10 mouse cellular contexts compared by ENCODE assay signal in genomic region chr3:95314075-95314474, GRCm38 (mm10). TPM values are rescaled to one million over a fixed set of nuclear protein-coding genes. Genes with fewer than 3 reads are reported as not detected.
DNase-seq lines count a peak whose midpoint lies in the region; ATAC-seq and TF ChIP-seq lines count a peak whose summit lies in the region.
"Had no signal": no experiment of that assay in that cellular context is flagged by ENCODE, and none has a peak within 500 bp of the region (broad histone marks: within the 10 kb centered on the region; RNA-seq: fewer than 3 reads in every experiment).

No protein-coding gene starts in this region.

- TF ChIP-seq POLR2A in ES-Bruce4 (IDR thresholded peaks at IDR 0.05; ENCODE audit: insufficient read depth, low read length), result no peak

- H3K9ac ChIP-seq in heart, embryonic 11.5 days (ENCODE audit: low read depth, low read length), result peak overlapping the region; percentile 99; the same call in 1 of the 2 replicates
- peak overlapping the region; percentile 94 for H3K9ac ChIP-seq in ES-Bruce4 (ENCODE audit: low read depth, poor library complexity, severe bottlenecking)
- no peak overlapping the region for H3K9ac ChIP-seq in hindbrain, embryonic 12.5 days
- H3K9ac ChIP-seq in liver, postnatal 0 days (replicated peaks), result peak overlapping the region; percentile 94

- no peaks in the 10 kb centered on the region for H3K27me3 ChIP-seq in heart, embryonic 11.5 days (ENCODE audit: control insufficient read depth, insufficient read depth, low read length)
- H3K27me3 ChIP-seq in ES-Bruce4 (ENCODE audit: control insufficient read depth, insufficient read depth, low read length, poor library complexity, severe bottlenecking), result no peaks in the 10 kb centered on the region
- H3K27me3 ChIP-seq in hindbrain, embryonic 12.5 days, result no peaks in the 10 kb centered on the region
- H3K27me3 ChIP-seq in liver, postnatal 0 days (ENCODE audit: insufficient read depth, low read length), result no peaks in the 10 kb centered on the region

- peaks cover 37% of the 10 kb centered on the region for H3K4me1 ChIP-seq in heart, embryonic 11.5 days (ENCODE audit: control insufficient read depth, insufficient read depth, low read length)
- no peaks in the 10 kb centered on the region for H3K4me1 ChIP-seq in ES-Bruce4 (ENCODE audit: control insufficient read depth, insufficient read depth, low read length)
- peaks cover 30% of the 10 kb centered on the region for H3K4me1 ChIP-seq in hindbrain, embryonic 12.5 days
- H3K4me1 ChIP-seq in liver, postnatal 0 days (ENCODE audit: insufficient read depth), result peaks cover 50% of the 10 kb centered on the region

- H3K4me2 ChIP-seq in heart, embryonic 11.5 days, result peak overlapping the region; percentile 94
- peak overlapping the region; percentile 79 for H3K4me2 ChIP-seq in hindbrain, embryonic 12.5 days (replicated peaks)
- H3K4me2 ChIP-seq in liver, postnatal 0 days (ENCODE audit: low read depth, low read length), result peak overlapping the region; percentile 87

- TF ChIP-seq CTCF in ES-Bruce4 (IDR thresholded peaks at IDR 0.05; ENCODE audit: low read depth, low read length), result no peak
- TF ChIP-seq CTCF in liver, postnatal 0 days (IDR thresholded peaks at IDR 0.05; ENCODE audit: low read depth), result no peak

- H3K9me3 ChIP-seq in heart, embryonic 11.5 days (replicated peaks; ENCODE audit: control insufficient read depth, low read length), result no peaks in the 10 kb centered on the region
- H3K9me3 ChIP-seq in ES-Bruce4 (replicated peaks; ENCODE audit: control insufficient read depth, insufficient read depth, low read length, poor library complexity, severe bottlenecking), result no peaks in the 10 kb centered on the region
- H3K9me3 ChIP-seq in hindbrain, embryonic 12.5 days (replicated peaks), result no peaks in the 10 kb centered on the region
- H3K9me3 ChIP-seq in liver, postnatal 0 days (ENCODE audit: low read length), result no peaks in the 10 kb centered on the region

- 63% methylated on average over 6 of the region's 6 CpGs for WGBS in heart, embryonic 11.5 days (ENCODE audit: insufficient replicate concordance)
- 63% methylated on average over 6 of the region's 6 CpGs for WGBS in hindbrain, embryonic 12.5 days
- whole genome bisulfite sequencing in liver, postnatal 0 days (ENCODE audit: insufficient replicate concordance), result 52% methylated on average over 6 of the region's 6 CpGs

- DNase-seq in heart, adult 18-20 months, result no peak
- no peak for DNase-seq in liver, postnatal 0 days
- DNase-seq in right cerebral cortex, adult 18-20 months, result no peak
- DNase-seq: adrenal gland, postnatal 14 days; kidney, postnatal 36 days had no signal

- H3K27ac ChIP-seq in heart, embryonic 11.5 days (ENCODE audit: low read depth, low read length), result no peak overlapping the region
- H3K27ac ChIP-seq in ES-Bruce4 (ENCODE audit: insufficient read depth, low read length), result no peak overlapping the region
- no peak overlapping the region; the same call in 1 of the 2 replicates for H3K27ac ChIP-seq in hindbrain, embryonic 12.5 days
- H3K27ac ChIP-seq in liver, postnatal 0 days (ENCODE audit: low read depth), result peak overlapping the region; percentile 96

- no peak for TF ChIP-seq EP300 in ES-Bruce4 (IDR thresholded peaks at IDR 0.05; ENCODE audit: insufficient read depth, low read depth, low read length)
- TF ChIP-seq EP300 in liver, postnatal 0 days (IDR thresholded peaks at IDR 0.05; ENCODE audit: low read depth), result no peak

- H3K4me3 ChIP-seq in heart, embryonic 11.5 days (ENCODE audit: low read depth, low read length), result peak overlapping the region; percentile 91
- 0 out of 2 replicates have a peak overlapping the region, but pooled peaks have one; percentile 84 for H3K4me3 ChIP-seq in ES-Bruce4 (ENCODE audit: low read depth, low read length)
- H3K4me3 ChIP-seq in hindbrain, embryonic 12.5 days, result no peak overlapping the region; the same call in 1 of the 2 replicates
- peak overlapping the region; percentile 78 for H3K4me3 ChIP-seq in liver, postnatal 0 days (ENCODE audit: low read depth, low read length)

- H3K36me3 ChIP-seq in heart, embryonic 11.5 days (ENCODE audit: control insufficient read depth, insufficient read depth, low read length), result no peaks in the 10 kb centered on the region
- no peaks in the 10 kb centered on the region for H3K36me3 ChIP-seq in ES-Bruce4 (ENCODE audit: control insufficient read depth, insufficient read depth, low read length, poor library complexity, severe bottlenecking)
- no peaks in the 10 kb centered on the region for H3K36me3 ChIP-seq in hindbrain, embryonic 12.5 days
- H3K36me3 ChIP-seq in liver, postnatal 0 days (replicated peaks; ENCODE audit: insufficient read depth, low read length), result no peaks in the 10 kb centered on the region

- ATAC-seq in heart, embryonic 11.5 days (replicated peaks; ENCODE audit: insufficient number of reproducible peaks, low FRiP score, low TSS enrichment), result no peak
- no peak for ATAC-seq in hindbrain, embryonic 12.5 days (ENCODE audit: low FRiP score)
- no peak for ATAC-seq in liver, postnatal 0 days
- ATAC-seq in erythroid progenitor cell, adult 5-6 weeks (replicated peaks; ENCODE audit: low FRiP score, poor library complexity, severe bottlenecking), result no peak
- no peak for ATAC-seq in cerebellum, adult (ENCODE audit: insufficient number of reproducible peaks, low FRiP score, low TSS enrichment)

RNA-seq across cellular contexts. Expression of gene Cers2, which starts 0.5 kb away (rescaled TPM):
- 117 and 125 TPM in 2 replicates for polyA plus RNA-seq in heart, embryonic 11.5 days (2014; fragmentation: Nextera tagmentation; extraction: Ambion mirVana)
- 10 to 100 TPM; 30.3 to 32.4 TPM for total RNA-seq in heart, adult 18-20 months (2021)
- 99.9 and 103 TPM in 2 replicates for polyA plus RNA-seq in ES-Bruce4 (2011; ENCODE audit: insufficient read depth, insufficient read length, low read depth, missing spikeins)
- 115 TPM in 2 replicates for polyA plus RNA-seq in hindbrain, embryonic 12.5 days (2016; fragmentation: Nextera tagmentation; extraction: Ambion mirVana)
- polyA plus RNA-seq in liver, postnatal 0 days (2015; fragmentation: Nextera tagmentation; extraction: Ambion mirVana), result 124 and 125 TPM in 2 replicates
- total RNA-seq in erythroid progenitor cell, adult 5-6 weeks (2015; ENCODE audit: low replicate concordance), result 72.1 and 81.3 TPM in 2 replicates
- total RNA-seq in erythroid progenitor cell, adult 5-6 weeks (2017; ENCODE audit: low replicate concordance), result 35.4 and 49.5 TPM in 2 replicates

RNA-seq across cellular contexts. Expression of gene Anxa9, which starts 7.1 kb away (rescaled TPM):
- 0.84 and 1.5 TPM in 2 replicates for polyA plus RNA-seq in heart, embryonic 11.5 days (2014; fragmentation: Nextera tagmentation; extraction: Ambion mirVana)
- under 1 TPM; 0.59 to 0.65 TPM for total RNA-seq in heart, adult 18-20 months (2021)
- polyA plus RNA-seq in ES-Bruce4 (2011; ENCODE audit: insufficient read depth, insufficient read length, low read depth, missing spikeins), result 1.9 and 2.0 TPM in 2 replicates
- 0.87 and 1.1 TPM in 2 replicates for polyA plus RNA-seq in hindbrain, embryonic 12.5 days (2016; fragmentation: Nextera tagmentation; extraction: Ambion mirVana)
- 1.2 TPM in 2 replicates for polyA plus RNA-seq in liver, postnatal 0 days (2015; fragmentation: Nextera tagmentation; extraction: Ambion mirVana)
- 0.84 and 1.1 TPM in 2 replicates for total RNA-seq in erythroid progenitor cell, adult 5-6 weeks (2015; ENCODE audit: low replicate concordance)
- not detected in 2 replicates for total RNA-seq in erythroid progenitor cell, adult 5-6 weeks (2017; ENCODE audit: low replicate concordance)

RNA-seq across cellular contexts. Expression of gene Prune1, which starts 32.2 kb away (rescaled TPM):
- 24.7 and 32.2 TPM in 2 replicates for polyA plus RNA-seq in heart, embryonic 11.5 days (2014; fragmentation: Nextera tagmentation; extraction: Ambion mirVana)
- total RNA-seq in heart, adult 18-20 months (2021), result 10 to 100 TPM; 25.5 to 25.6 TPM
- 42.9 and 43.9 TPM in 2 replicates for polyA plus RNA-seq in ES-Bruce4 (2011; ENCODE audit: insufficient read depth, insufficient read length, low read depth, missing spikeins)
- polyA plus RNA-seq in hindbrain, embryonic 12.5 days (2016; fragmentation: Nextera tagmentation; extraction: Ambion mirVana), result 37.0 and 37.9 TPM in 2 replicates
- polyA plus RNA-seq in liver, postnatal 0 days (2015; fragmentation: Nextera tagmentation; extraction: Ambion mirVana), result 10.6 and 10.7 TPM in 2 replicates
- 5.9 and 7.6 TPM in 2 replicates for total RNA-seq in erythroid progenitor cell, adult 5-6 weeks (2015; ENCODE audit: low replicate concordance)
- total RNA-seq in erythroid progenitor cell, adult 5-6 weeks (2017; ENCODE audit: low replicate concordance), result 7.2 and 8.4 TPM in 2 replicates

RNA-seq across cellular contexts. Expression of gene Mindy1, which starts 32.9 kb away (rescaled TPM):
- polyA plus RNA-seq in heart, embryonic 11.5 days (2014; fragmentation: Nextera tagmentation; extraction: Ambion mirVana), result 24.3 and 25.1 TPM in 2 replicates
- total RNA-seq in heart, adult 18-20 months (2021), result 10 to 100 TPM; 19.1 to 23.2 TPM
- 43.6 and 48.0 TPM in 2 replicates for polyA plus RNA-seq in ES-Bruce4 (2011; ENCODE audit: insufficient read depth, insufficient read length, low read depth, missing spikeins)
- polyA plus RNA-seq in hindbrain, embryonic 12.5 days (2016; fragmentation: Nextera tagmentation; extraction: Ambion mirVana), result 45.7 and 51.1 TPM in 2 replicates
- 41.4 and 42.8 TPM in 2 replicates for polyA plus RNA-seq in liver, postnatal 0 days (2015; fragmentation: Nextera tagmentation; extraction: Ambion mirVana)
- 27.8 and 38.6 TPM in 2 replicates for total RNA-seq in erythroid progenitor cell, adult 5-6 weeks (2015; ENCODE audit: low replicate concordance)
- 19.0 and 36.1 TPM in 2 replicates for total RNA-seq in erythroid progenitor cell, adult 5-6 weeks (2017; ENCODE audit: low replicate concordance)

RNA-seq across cellular contexts. Expression of gene Setdb1, which starts 42.9 kb away (rescaled TPM):
- 31.6 and 37.6 TPM in 2 replicates for polyA plus RNA-seq in heart, embryonic 11.5 days (2014; fragmentation: Nextera tagmentation; extraction: Ambion mirVana)
- total RNA-seq in heart, adult 18-20 months (2021), result 10 to 100 TPM; 10.9 to 11.6 TPM
- polyA plus RNA-seq in ES-Bruce4 (2011; ENCODE audit: insufficient read depth, insufficient read length, low read depth, missing spikeins), result 67.9 and 73.3 TPM in 2 replicates
- polyA plus RNA-seq in hindbrain, embryonic 12.5 days (2016; fragmentation: Nextera tagmentation; extraction: Ambion mirVana), result 56.3 and 62.9 TPM in 2 replicates
- polyA plus RNA-seq in liver, postnatal 0 days (2015; fragmentation: Nextera tagmentation; extraction: Ambion mirVana), result 6.3 and 6.6 TPM in 2 replicates
- total RNA-seq in erythroid progenitor cell, adult 5-6 weeks (2015; ENCODE audit: low replicate concordance), result 7.1 and 7.2 TPM in 2 replicates
- total RNA-seq in erythroid progenitor cell, adult 5-6 weeks (2017; ENCODE audit: low replicate concordance), result 7.4 and 18.1 TPM in 2 replicates
